Mouse (Mus musculus): ENCODE results near the gene Tm4sf4.

Tm4sf4 gene

GRCm38 (mm10) chr3:57474421-57474820 lies 49.3 kb downstream of the Tm4sf4 start:
- DNase-seq (ENCODE audit: low spot score in 2 of 2) = no peak

- no peak for DNase-seq (ENCODE audit: low spot score in 2 of 2)
Observed at GRCm38 (mm10) chr3:57480640-57481039, 55.5 kb downstream of the Tm4sf4 start.

- DNase-seq (ENCODE audit: low spot score in 2 of 2) = no peak
Observed at GRCm38 (mm10) chr3:57481981-57482380, 56.9 kb downstream of the Tm4sf4 start.

- no peak for DNase-seq (ENCODE audit: low spot score in 2 of 2)
Observed at GRCm38 (mm10) chr3:57486068-57486467, 61.0 kb downstream of the Tm4sf4 start.

GRCm38 (mm10) chr3:57487455-57488153 lies 62.5 kb downstream of the Tm4sf4 start:
- DNase-seq (ENCODE audit: low spot score in 2 of 2) = peak; percentile 55 to 63

All from heart, adult 9 months (tissue).